Mouse (Mus musculus) ES-E14 (cell line): ENCODE results near the gene Olfr221.

Experiments
- CHD2 ChIP-seq: IDR thresholded peaks from 2 replicates; pipeline ENCODE4 v1.6.1; 2014; ENCODE audit warnings: mild to moderate bottlenecking, low read depth, low read length, inconsistent platforms
- HCFC1 ChIP-seq: IDR thresholded peaks from 2 replicates; pipeline ENCODE4 v1.6.1; 2012; ENCODE audit warnings: low read length, inconsistent platforms, borderline replicate concordance; ENCODE audit not compliant: insufficient read depth
- MAFK ChIP-seq: IDR thresholded peaks from 2 replicates; pipeline ENCODE4 v1.6.1; 2014; ENCODE audit warnings: mild to moderate bottlenecking, low read depth, low read length, inconsistent platforms; ENCODE audit not compliant: insufficient read depth
- ZC3H11A ChIP-seq: IDR thresholded peaks from 2 replicates; pipeline ENCODE4 v1.6.1; 2012; ENCODE audit warnings: low read depth, mild to moderate bottlenecking, inconsistent platforms, low read length, borderline replicate concordance
- ZNF384 ChIP-seq: IDR thresholded peaks from 2 replicates; pipeline ENCODE4 v1.6.1; 2012; ENCODE audit warnings: low read depth, low read length, inconsistent platforms

DNA sequence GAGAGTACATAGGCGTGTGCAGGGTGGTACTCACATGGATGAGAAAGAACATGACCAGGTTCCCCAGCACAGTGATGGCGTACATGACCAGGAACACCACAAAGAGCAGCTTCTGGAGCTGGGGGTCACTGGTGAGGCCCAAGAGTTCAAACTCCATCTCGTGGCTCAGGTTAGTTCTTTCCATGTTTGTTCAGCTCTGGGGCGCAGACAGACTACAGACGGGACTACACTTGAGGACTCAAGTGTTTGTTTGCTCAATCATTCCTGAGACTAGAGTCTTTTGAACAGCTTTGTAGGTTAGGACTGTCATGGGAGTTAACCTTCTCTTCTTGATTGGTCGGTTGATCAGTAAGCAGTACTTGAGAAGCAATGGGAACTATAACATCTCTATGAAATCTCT is 6.3 kb downstream of the Olfr221 start:
- no peak for TF ChIP-seq MAFK
- TF ChIP-seq CHD2, result no peak
- no peak for TF ChIP-seq ZNF384
- TF ChIP-seq HCFC1, result no peak
- TF ChIP-seq ZC3H11A, result no peak
